Mouse (Mus musculus): ENCODE measurements around the gene Trnau1ap.

The Trnau1ap gene

DNA sequence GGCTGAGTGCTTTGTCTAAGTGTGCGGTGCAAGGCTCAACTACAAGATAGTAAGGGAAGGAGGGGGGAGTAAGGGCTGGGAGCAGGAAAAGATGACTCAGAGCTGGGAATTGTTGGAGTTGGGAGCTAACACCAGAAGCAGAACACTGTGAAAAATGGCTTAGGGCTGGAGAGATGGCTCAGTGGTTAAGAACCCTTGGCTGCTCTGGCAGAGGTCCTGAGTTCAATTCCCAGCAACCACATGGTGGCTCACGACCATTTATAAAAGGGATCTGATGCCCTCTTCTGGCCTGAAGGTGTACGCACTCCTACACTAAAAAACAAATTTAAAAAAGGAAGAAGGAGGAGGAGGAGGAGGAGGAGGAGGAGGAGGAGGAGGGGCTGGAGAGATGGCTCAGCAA, 17.3 kb upstream of the Trnau1ap start:
- Histone ChIP-seq H3K4me3 (replicated peaks; ENCODE audit: low read length) (no peak overlapping the region), H3K9me3 (ENCODE audit: low read length) (no peaks in the 10 kb centered on the region), H3K36me3 (ENCODE audit: insufficient read depth, low read length) (peaks cover 50% of the 10 kb centered on the region), H3K27me3 (ENCODE audit: insufficient read depth, low read length) (no peaks in the 10 kb centered on the region), H3K4me1 (replicated peaks; ENCODE audit: low read depth, low read length) (peaks cover 67% of the 10 kb centered on the region)
- TF ChIP-seq POU5F1 (IDR thresholded peaks at IDR 0.05; ENCODE audit: borderline replicate concordance, low read length) (no peak), CTCF (conservative IDR thresholded peaks at IDR 0.05; ENCODE audit: low read length) (peak; percentile 11; the same call in 1 of the 2 replicates)

DNA sequence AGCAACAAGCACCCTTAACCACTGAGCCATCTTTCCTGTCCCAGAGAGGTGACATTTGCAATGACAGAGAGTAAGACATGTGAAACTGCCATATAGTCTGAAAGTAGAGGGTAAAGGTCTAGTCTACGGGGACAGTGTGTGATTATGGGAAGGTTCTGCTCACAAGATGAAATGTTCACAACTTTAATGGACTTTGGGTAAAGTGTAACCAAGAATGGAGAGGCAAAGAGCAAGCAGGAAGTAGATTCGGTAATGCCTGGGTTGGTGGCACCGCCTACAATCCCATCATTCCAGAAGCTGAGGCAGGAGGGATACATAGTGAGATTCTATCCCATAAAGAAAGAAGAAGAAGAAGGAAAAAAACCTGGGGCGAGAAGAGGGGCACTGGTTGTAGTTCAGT, 16.9 kb upstream of the Trnau1ap start:
- peaks cover 50% of the 10 kb centered on the region for H3K36me3 ChIP-seq (ENCODE audit: insufficient read depth, low read length)
- H3K4me3 ChIP-seq (replicated peaks; ENCODE audit: low read length): no peak overlapping the region
- H3K4me1 ChIP-seq (replicated peaks; ENCODE audit: low read depth, low read length): peaks cover 71% of the 10 kb centered on the region
- H3K9me3 ChIP-seq (ENCODE audit: low read length): no peaks in the 10 kb centered on the region
- no peaks in the 10 kb centered on the region for H3K27me3 ChIP-seq (ENCODE audit: insufficient read depth, low read length)
- TF ChIP-seq CTCF (conservative IDR thresholded peaks at IDR 0.05; ENCODE audit: low read length) (no peak), POU5F1 (IDR thresholded peaks at IDR 0.05; ENCODE audit: borderline replicate concordance, low read length) (no peak), NANOG (IDR thresholded peaks at IDR 0.05; ENCODE audit: borderline replicate concordance, low read length) (no peak)

DNA sequence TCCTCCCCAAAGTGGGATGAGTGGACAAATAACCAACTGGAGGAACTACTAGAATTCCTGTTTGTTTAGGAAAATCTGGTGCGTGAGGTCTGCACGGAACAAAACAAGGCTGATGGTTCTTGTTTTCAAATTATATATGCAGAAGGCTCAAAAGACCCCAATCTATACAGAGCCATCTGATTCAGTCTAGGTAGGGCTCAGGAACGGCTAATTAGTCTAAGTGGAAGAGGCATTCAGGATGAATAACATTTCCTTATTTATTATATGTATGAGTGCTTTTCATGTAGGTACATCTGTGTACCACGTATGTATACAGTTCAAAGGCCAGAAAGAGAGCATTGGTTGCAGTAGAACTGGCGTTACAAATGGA, 16.5 kb upstream of the Trnau1ap start:
- peak overlapping the region; percentile 92 for H3K4me3 ChIP-seq (replicated peaks; ENCODE audit: low read length)
- no peaks in the 10 kb centered on the region for H3K27me3 ChIP-seq (ENCODE audit: insufficient read depth, low read length)
- TF ChIP-seq POU5F1 (IDR thresholded peaks at IDR 0.05; ENCODE audit: borderline replicate concordance, low read length): no peak
- no peaks in the 10 kb centered on the region for H3K9me3 ChIP-seq (ENCODE audit: low read length)
- H3K4me1 ChIP-seq (replicated peaks; ENCODE audit: low read depth, low read length): peaks cover 74% of the 10 kb centered on the region
- H3K36me3 ChIP-seq (ENCODE audit: insufficient read depth, low read length): peaks cover 50% of the 10 kb centered on the region

DNA sequence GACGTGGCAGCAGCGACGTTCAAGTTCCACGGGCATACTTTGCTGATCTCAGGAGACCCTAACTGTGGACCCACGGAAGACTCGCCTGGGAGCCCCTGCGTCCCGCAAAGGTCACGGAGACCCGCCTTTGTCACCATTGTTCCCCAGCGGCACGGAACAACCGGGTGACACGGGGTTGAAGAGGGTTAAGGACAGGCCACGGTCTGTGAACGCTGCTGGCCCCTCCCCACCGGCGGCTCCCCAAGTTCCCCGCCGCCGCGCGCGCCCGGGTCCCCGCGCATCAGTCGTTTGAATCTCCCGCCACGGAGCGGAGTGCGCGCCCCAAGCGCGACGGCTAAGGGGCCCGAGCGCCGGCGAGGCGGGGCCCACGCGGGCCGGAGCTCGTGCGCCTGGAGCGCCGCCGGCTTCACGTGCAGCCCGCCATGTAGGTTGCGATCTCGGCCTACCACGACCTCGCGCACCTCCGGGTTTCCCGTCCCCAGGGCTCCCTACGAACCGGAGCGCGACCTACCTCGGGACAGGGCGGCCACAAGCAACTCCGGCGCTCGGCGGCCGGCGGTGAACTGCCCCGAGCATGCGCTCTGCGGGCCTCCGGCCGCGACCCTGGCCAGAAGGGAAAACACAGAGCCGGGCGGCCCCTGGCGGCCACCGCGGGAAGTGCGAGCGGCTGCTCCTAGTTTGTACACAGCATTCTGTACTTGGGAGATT, 16.0 kb upstream of the Trnau1ap start:
- Histone ChIP-seq H3K9me3 (ENCODE audit: low read length) (no peaks in the 10 kb centered on the region), H3K4me1 (replicated peaks; ENCODE audit: low read depth, low read length) (peaks cover 80% of the 10 kb centered on the region), H3K27me3 (ENCODE audit: insufficient read depth, low read length) (no peaks in the 10 kb centered on the region), H3K36me3 (ENCODE audit: insufficient read depth, low read length) (peaks cover 50% of the 10 kb centered on the region), H3K4me3 (replicated peaks; ENCODE audit: low read length) (peak overlapping the region; percentile 92)
- TF ChIP-seq POU5F1 (IDR thresholded peaks at IDR 0.05; ENCODE audit: borderline replicate concordance, low read length) (no peak), CTCF (conservative IDR thresholded peaks at IDR 0.05; ENCODE audit: low read length) (peak; percentile 72)

DNA sequence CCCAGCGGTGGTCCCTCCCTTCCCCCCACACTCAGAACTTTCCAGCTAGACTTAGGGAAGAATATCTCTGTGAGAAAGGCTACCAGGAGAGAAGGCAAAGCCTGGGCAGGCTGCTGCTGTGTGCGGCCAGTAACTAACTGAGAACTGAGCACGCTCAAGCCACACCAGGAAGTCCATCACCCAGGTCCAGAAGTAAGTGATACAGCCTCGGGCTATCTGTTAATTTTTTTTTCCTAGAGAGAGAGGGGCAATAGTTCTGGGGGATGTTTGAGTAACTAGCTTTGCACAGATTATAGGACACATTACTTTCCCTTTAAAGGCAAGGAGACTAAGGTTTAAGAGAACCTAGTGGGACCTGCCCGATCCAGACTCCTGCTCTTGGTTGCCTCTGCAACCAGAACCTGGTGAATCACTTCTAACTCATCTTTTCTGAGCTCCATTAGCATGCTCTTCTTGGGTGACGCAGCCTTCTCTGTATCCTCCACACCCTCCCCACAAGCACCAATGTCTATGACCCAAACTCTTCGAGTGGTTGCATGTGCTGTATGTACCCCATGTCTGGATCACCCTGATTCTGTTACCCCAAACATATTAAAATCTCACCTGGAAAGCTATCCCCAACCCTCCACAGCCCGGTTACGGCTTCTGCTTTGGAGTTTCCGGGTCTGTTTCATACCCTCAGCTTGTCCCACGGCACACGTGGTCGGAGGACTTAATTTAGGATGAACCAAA, 15.2 kb upstream of the Trnau1ap start:
- Histone ChIP-seq H3K4me3 (replicated peaks; ENCODE audit: low read length) (peak overlapping the region; percentile 92), H3K4me1 (replicated peaks; ENCODE audit: low read depth, low read length) (peaks cover 83% of the 10 kb centered on the region)
- TF ChIP-seq CTCF (conservative IDR thresholded peaks at IDR 0.05; ENCODE audit: low read length) (no peak), NANOG (IDR thresholded peaks at IDR 0.05; ENCODE audit: borderline replicate concordance, low read length) (no peak), POU5F1 (IDR thresholded peaks at IDR 0.05; ENCODE audit: borderline replicate concordance, low read length) (no peak)

DNA sequence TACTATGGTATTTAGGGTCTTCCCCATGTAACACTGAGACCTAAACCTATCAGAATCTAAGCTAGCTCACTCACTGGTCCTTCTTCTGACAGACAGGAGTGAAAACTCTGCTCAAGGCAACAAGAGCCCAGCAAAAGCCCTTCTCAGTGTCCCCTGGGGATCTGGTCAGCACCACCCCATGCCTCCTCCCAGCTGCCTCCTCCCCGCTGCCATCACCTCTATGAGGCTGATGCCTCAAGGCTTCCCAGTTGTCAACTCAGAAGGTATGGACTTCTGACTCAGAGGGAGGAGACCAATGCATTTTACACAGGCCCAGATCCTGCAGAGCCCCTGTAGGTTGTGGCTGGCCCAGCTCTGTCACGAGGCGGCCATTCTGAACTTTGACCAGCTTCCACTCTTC, 12.1 kb upstream of the Trnau1ap start:
- Histone ChIP-seq H3K9me3 (ENCODE audit: low read length) (no peaks in the 10 kb centered on the region), H3K4me3 (replicated peaks; ENCODE audit: low read length) (no peak overlapping the region), H3K36me3 (ENCODE audit: insufficient read depth, low read length) (peaks cover 77% of the 10 kb centered on the region), H3K4me1 (replicated peaks; ENCODE audit: low read depth, low read length) (peaks cover 80% of the 10 kb centered on the region), H3K27me3 (ENCODE audit: insufficient read depth, low read length) (no peaks in the 10 kb centered on the region)
- TF ChIP-seq CTCF (conservative IDR thresholded peaks at IDR 0.05; ENCODE audit: low read length) (no peak), NANOG (IDR thresholded peaks at IDR 0.05; ENCODE audit: borderline replicate concordance, low read length) (no peak), POU5F1 (IDR thresholded peaks at IDR 0.05; ENCODE audit: borderline replicate concordance, low read length) (no peak)

More for the DNA sequence above, 15.2 kb upstream of the Trnau1ap start:
- Histone ChIP-seq H3K36me3 (ENCODE audit: insufficient read depth, low read length) (peaks cover 56% of the 10 kb centered on the region), H3K27me3 (ENCODE audit: insufficient read depth, low read length) (no peaks in the 10 kb centered on the region), H3K9me3 (ENCODE audit: low read length) (no peaks in the 10 kb centered on the region)

DNA sequence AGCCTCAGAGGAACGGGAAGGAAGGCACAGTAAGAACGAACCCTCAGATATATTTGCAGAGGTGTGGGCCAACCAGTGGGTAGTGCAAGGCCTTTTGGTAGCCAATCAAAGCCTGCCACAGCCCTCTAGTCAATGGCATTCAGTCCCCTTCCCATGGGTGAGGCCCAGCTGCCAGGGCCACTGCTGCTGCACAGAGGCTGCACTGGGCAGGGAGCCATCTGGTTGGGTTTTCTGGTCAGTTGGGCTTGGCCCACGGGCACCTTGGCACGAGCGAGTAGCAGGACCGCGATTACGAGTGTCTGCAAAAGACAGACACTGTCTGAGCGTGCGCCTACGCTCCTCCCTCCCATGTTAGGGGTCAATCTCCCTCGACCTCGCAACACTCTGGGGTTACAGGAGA, 9.6 kb upstream of the Trnau1ap start:
- peaks cover 61% of the 10 kb centered on the region for H3K4me1 ChIP-seq (replicated peaks; ENCODE audit: low read depth, low read length)
- H3K9me3 ChIP-seq (ENCODE audit: low read length): no peaks in the 10 kb centered on the region
- H3K4me3 ChIP-seq (replicated peaks; ENCODE audit: low read length): no peak overlapping the region
- H3K36me3 ChIP-seq (ENCODE audit: insufficient read depth, low read length): peaks cover 99% of the 10 kb centered on the region
- TF ChIP-seq CTCF (conservative IDR thresholded peaks at IDR 0.05; ENCODE audit: low read length) (no peak), NANOG (IDR thresholded peaks at IDR 0.05; ENCODE audit: borderline replicate concordance, low read length) (no peak), POU5F1 (IDR thresholded peaks at IDR 0.05; ENCODE audit: borderline replicate concordance, low read length) (no peak)
- no peaks in the 10 kb centered on the region for H3K27me3 ChIP-seq (ENCODE audit: insufficient read depth, low read length)

DNA sequence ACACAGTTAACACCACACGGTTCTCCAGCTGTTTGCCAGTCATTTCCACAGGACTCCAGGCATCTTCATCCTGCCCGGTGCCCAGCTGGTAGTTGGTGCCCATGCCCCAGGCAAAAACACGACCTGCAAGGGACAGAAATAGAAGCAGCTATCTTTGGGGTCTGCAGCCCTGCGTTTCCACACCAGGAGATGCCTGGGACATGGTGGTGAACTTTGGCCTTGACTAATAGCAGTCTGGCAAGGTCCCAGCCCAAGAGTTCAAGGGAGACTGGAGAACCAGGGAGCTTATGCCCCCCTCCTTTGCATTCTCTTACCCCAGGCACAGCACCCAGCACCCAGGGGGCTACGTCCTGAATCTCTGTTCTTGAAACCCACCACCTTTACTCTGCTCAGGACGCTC, 3.5 kb upstream of the Trnau1ap start:
- Histone ChIP-seq H3K4me3 (replicated peaks; ENCODE audit: low read length) (no peak overlapping the region), H3K4me1 (replicated peaks; ENCODE audit: low read depth, low read length) (peaks cover 29% of the 10 kb centered on the region), H3K27me3 (ENCODE audit: insufficient read depth, low read length) (no peaks in the 10 kb centered on the region), H3K36me3 (ENCODE audit: insufficient read depth, low read length) (peaks cover 77% of the 10 kb centered on the region), H3K9me3 (ENCODE audit: low read length) (no peaks in the 10 kb centered on the region)
- TF ChIP-seq NANOG (IDR thresholded peaks at IDR 0.05; ENCODE audit: borderline replicate concordance, low read length) (no peak), CTCF (conservative IDR thresholded peaks at IDR 0.05; ENCODE audit: low read length) (no peak), POU5F1 (IDR thresholded peaks at IDR 0.05; ENCODE audit: borderline replicate concordance, low read length) (no peak)

Data from E14TG2a.4 (cell line).